Mouse (Mus musculus) NIH3T3 (cell line): Measurements from ENCODE around the gene Tusc2.

Experiments used
- DNase-seq: peaks from one replicate; pipeline ENCODE4 v3.0.0-alpha.2; 2012; ENCODE audit warnings: low read depth

The Tusc2 gene

GRCm38 (mm10) chr9:107563029-107563581 lies at the start of gene Tusc2:
TSS of gene Tusc2 (plus strand) at chr9:107563255.
- DNase-seq = peak; percentile 92

GRCm38 (mm10) chr9:107514303-107514955 lies 48.6 kb upstream of the Tusc2 start:
- peak; percentile 81 for DNase-seq

DNA sequence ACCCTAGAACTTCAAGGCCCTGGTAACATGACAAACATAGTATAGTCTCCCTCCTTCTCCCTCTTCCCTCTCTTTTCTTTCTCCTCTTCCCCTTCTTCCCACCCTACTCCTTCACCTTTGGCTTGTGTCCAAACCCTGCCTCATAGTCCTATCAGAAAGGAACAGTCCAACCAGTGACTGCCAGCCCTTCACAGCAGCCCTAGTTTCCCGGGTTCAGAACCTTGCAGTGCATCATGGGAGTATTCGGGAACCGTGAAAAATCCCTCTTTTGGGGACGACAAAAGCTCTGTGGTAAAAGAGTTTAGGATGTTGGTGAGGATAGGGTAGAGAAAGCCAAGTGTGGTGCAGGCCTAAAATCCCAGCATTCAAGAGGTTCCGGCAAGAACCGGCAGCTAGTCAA lies 42.7 kb upstream of the Tusc2 start:
- DNase-seq = no peak

- DNase-seq = no peak
Measured at GRCm38 (mm10) chr9:107521190-107521589, 41.9 kb upstream of the Tusc2 start.

- no peak for DNase-seq
Measured at GRCm38 (mm10) chr9:107521711-107522399, 41.2 kb upstream of the Tusc2 start.

- DNase-seq = no peak
Measured at GRCm38 (mm10) chr9:107522400-107522711, 40.7 kb upstream of the Tusc2 start.

GRCm38 (mm10) chr9:107526198-107527026 lies 36.6 kb upstream of the Tusc2 start:
- DNase-seq = no peak

DNA sequence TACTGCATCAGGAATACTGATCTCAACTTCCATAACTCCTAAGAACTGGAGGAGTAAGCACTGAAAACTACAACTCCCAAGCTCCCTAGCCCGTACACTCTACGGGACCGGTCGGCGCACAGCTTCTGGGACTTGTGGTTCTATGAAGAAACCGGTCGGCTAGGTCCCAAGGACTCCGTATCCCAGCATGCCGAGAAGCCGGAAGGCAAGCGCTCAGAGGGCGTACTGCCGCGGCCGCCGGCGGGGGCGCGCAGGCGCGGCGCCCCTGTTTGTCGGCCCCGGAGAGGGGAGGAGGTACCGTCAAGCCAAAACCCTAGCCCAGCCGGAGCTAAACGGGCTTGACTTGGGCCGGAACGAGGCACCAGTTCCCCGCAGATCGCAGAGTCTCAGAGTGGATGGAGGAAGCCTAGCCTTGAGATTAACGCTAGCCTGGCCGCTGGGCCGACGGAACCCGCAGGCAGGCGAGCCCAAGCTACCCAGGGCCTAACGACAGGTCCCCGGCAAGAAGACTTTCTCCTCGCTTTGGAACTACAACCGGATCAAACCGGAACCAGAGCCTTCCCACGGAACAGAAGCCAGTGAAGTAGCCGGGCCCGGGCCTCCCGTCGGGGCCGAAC lies 29.2 kb upstream of the Tusc2 start, which contains the start of gene Tmem115:
Tmem115 (plus strand) TSS at position 155 of the 617 bp plus-strand sequence.
- DNase-seq = peak; percentile 95

DNA sequence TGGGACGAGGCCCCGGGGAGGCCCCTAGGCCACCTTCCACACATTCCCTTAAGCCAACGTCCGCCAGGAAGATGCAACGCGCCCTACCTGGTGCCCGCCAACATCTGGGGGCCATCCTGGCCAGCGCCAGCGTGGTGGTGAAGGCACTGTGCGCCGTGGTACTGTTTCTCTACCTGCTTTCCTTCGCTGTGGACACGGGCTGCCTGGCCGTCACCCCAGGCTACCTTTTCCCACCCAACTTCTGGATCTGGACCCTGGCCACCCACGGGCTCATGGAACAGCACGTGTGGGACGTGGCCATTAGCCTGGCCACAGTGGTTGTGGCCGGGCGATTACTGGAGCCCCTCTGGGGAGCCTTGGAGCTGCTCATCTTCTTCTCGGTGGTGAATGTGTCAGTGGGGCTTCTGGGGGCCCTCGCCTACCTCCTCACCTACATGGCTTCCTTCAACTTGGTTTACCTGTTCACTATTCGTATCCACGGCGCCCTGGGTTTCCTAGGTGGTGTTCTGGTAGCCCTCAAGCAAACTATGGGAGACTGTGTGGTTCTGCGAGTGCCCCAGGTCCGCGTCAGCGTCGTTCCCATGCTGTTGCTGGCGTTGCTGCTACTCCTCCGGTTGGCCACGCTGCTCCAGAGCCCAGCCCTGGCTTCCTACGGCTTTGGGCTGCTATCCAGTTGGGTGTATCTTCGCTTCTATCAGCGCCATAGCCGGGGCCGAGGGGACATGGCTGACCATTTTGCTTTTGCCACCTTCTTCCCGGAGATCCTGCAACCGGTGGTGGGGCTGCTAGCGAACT lies 28.4 kb upstream of the Tusc2 start:
- peak; percentile 36 for DNase-seq

DNA sequence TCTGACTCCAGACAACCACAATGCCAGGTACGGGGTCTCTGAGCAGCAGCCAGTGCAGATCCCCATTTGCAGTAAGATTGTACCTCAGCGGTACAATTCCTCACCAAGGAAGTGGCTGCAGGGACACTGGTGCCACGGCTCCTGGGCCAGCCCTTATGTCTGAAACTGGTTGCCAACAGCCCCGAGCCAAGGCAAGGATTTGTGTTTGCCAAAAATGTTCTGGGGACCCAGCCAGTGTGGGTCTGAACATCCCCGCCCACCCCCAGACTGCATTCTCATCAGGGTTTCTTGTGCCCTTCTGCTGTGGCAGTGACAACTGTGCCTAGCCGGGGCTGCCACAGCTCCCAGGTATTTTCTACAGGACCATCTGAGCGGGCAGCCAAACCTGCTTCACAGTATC lies 24.8 kb upstream of the Tusc2 start:
- no peak for DNase-seq

GRCm38 (mm10) chr9:107538711-107539110 lies 24.3 kb upstream of the Tusc2 start:
- DNase-seq = no peak

- DNase-seq = no peak
Measured at GRCm38 (mm10) chr9:107539940-107540339, 23.1 kb upstream of the Tusc2 start.

DNA sequence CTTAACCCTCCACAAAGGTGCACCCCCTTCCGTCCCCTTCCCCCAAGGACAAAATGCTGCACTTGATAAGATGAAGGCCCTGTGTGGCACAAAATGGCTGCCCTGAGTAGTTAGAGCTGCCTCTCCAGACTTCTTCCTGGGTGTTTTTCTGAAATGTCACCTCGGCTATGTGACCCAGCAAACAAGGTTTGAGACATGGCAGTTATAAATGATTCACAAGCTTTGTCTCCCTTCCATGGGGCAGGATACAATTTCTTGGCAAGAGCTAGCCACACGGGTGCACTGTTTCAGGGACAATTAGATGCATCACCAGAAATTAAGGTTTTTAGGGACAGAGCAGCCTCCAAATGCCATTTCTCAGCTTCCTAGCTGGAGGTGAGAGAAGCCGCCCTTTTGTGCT lies 22.6 kb upstream of the Tusc2 start:
- DNase-seq = no peak

GRCm38 (mm10) chr9:107541005-107541404 lies 22.1 kb upstream of the Tusc2 start:
- no peak for DNase-seq

DNA sequence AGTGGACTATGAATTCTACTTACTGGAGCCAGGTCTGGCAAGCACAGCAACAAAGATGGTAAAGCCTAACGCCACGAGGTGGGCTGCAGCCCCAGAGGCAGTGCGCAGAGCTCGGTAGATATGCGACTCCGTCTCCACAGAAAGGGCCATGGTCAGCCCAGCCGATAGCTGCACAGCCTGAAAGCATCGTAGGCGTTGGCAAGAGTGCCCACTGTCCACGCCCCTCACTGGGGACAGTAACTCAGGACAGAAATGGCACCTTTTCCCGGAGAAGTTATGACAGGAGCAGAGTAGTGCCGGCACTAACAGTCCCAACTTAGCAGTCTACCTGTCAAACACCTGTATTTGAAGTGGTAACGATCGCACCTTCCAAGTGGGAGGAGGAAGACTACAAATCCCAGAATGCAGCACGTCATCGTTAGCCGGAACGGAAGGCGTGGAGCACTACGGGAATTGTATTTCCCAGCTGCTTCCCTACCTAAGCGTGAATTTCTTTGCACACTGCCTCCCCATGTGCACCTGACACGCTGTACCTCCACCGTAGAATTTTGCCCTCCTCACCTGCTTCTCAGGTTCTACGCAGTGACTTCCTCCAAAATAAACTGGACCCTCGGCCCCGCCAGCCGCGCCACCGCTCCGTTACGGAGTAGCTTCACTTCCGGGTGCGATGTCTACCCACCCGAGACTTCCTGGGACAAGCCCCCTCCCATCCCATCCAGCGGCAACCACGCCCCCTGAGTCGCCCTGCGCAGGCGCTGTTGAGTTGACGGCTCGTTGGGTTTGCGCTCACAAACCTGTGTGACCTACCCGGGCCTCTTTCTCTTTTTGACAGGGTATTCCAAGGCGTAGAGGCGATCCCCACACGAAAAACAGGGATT lies 21.3 kb upstream of the Tusc2 start, which contains the start of the genes Cyb561d2 and Nprl2:
Cyb561d2 (minus strand) TSS at position 720 of the 878 bp plus-strand sequence.
Nprl2 (plus strand) TSS at position 753 of the 878 bp plus-strand sequence.
- DNase-seq = peak; percentile 94

DNA sequence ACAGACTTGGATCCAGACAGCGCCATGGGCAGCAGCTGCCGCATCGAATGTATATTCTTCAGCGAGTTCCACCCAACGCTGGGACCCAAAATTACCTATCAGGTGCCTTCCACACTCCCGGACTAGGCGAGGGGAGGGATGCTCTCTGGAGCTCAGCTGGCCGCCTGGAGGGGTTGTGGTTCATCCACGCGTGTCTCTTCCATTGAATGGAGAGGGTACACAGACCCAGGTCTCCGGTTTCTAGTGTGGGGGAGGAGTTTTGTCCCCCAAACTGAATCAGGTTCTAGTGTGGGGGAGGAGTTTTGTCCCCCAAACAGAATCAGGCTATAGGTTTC lies 20.7 kb upstream of the Tusc2 start:
- no peak for DNase-seq

GRCm38 (mm10) chr9:107542721-107543120 lies 20.3 kb upstream of the Tusc2 start:
- DNase-seq = no peak

DNA sequence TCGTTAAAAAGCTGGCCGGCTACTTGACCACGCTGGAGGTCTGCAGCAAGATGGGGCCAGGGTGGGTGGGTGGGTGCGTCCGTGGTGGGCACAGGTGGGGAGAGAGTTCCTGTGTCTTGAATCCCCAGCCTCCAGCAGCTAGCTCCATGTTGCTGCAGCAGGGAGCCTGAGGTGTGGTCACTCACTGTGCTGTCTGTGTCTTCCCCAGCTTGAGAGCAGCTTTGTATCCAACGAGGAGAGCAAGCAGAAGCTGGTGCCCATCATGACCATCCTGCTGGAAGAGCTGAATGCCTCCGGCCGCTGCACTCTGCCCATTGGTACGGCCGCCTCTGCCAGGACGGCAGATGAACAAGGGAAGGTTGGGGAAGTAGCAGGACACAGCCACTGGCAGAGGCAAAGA lies 19.8 kb upstream of the Tusc2 start:
- no peak for DNase-seq

- DNase-seq = no peak
Measured at GRCm38 (mm10) chr9:107544196-107544700, 18.8 kb upstream of the Tusc2 start.

DNA sequence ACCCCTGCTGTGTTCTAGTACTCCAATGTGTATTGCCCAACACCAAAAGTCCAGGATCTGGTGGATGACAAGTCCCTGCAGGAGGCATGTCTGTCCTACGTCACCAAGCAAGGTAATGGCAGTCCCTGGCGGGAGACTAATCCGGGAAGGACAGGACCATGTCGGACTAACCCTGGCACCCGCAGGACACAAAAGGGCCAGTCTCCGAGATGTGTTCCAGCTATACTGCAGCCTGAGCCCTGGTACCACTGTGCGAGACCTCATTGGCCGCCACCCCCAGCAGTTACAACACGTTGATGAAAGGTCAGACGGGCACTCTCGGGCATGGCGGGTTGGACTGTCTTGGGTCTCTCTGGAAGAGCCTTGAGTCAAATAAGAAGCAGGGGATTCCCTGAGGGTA lies 18.3 kb upstream of the Tusc2 start:
- DNase-seq = no peak
